Mouse (Mus musculus): ENCODE measurements at regions not wholly inside any gene's neighbourhood (a gene's known extent, or its start where the extent isn't known, plus 50 kb on each side); places are given as distances from the start of the nearest gene placed in this dataset.

GRCm38 (mm10) chr10:70855948-70856347 lies 200.2 kb upstream of the Phyhipl start:
- TF ChIP-seq POLR2A (IDR thresholded peaks at IDR 0.05; ENCODE audit: borderline replicate concordance, insufficient read depth, low read length) (no peak), CTCF (IDR thresholded peaks at IDR 0.05; ENCODE audit: borderline replicate concordance, insufficient read depth, low read depth, low read length) (no peak)

Data from cerebellum, adult 2 months (tissue).